Mouse (Mus musculus): ENCODE measurements around the gene H2-Q10. TPM values are rescaled to one million over a fixed set of nuclear protein-coding genes. Genes with fewer than 3 reads are reported as not detected.

Gene H2-Q10
- polyA plus RNA-seq, 1 experiment from 2014 or later, result 1.2 TPM

Other genes with a start within 250 kb of the H2-Q10 start
- gene Gm16181, start 249.3 kb upstream of the H2-Q10 start, polyA plus RNA-seq (2015; fragmentation: Nextera tagmentation; extraction: Ambion mirVana), result 0.41 and 0.77 TPM in 2 replicates
- gene Atp6v1g2, start 236.4 kb upstream of the H2-Q10 start, polyA plus RNA-seq (2015; fragmentation: Nextera tagmentation; extraction: Ambion mirVana), result 3.7 and 3.8 TPM in 2 replicates
- 11.2 and 11.8 TPM in 2 replicates for gene Nfkbil1, start 234.3 kb upstream of the H2-Q10 start, polyA plus RNA-seq (2015; fragmentation: Nextera tagmentation; extraction: Ambion mirVana)
- 401 and 418 TPM in 2 replicates for gene Ddx39b, start 228.3 kb upstream of the H2-Q10 start, polyA plus RNA-seq (2015; fragmentation: Nextera tagmentation; extraction: Ambion mirVana)
- 84.7 and 93.0 TPM in 2 replicates for gene H2-D1, start 207.4 kb upstream of the H2-Q10 start, polyA plus RNA-seq (2015; fragmentation: Nextera tagmentation; extraction: Ambion mirVana)
- not detected in 2 replicates for gene H2-Q1, start 149.7 kb upstream of the H2-Q10 start, polyA plus RNA-seq (2015; fragmentation: Nextera tagmentation; extraction: Ambion mirVana)
- 0.20 and 0.29 TPM in 2 replicates for gene H2-Q2, start 127.8 kb upstream of the H2-Q10 start, polyA plus RNA-seq (2015; fragmentation: Nextera tagmentation; extraction: Ambion mirVana)
- 3.2 and 4.3 TPM in 2 replicates for gene H2-Q4, start 90.5 kb upstream of the H2-Q10 start, polyA plus RNA-seq (2015; fragmentation: Nextera tagmentation; extraction: Ambion mirVana)
- 0.35 and 0.46 TPM in 2 replicates for gene H2-Q6, start 45.2 kb upstream of the H2-Q10 start, polyA plus RNA-seq (2015; fragmentation: Nextera tagmentation; extraction: Ambion mirVana)
- 3.1 and 3.3 TPM in 2 replicates for gene H2-Q7, start 30.9 kb upstream of the H2-Q10 start, polyA plus RNA-seq (2015; fragmentation: Nextera tagmentation; extraction: Ambion mirVana)
- not detected in 2 replicates for gene Pou5f1, start 35.9 kb downstream of the H2-Q10 start, polyA plus RNA-seq (2015; fragmentation: Nextera tagmentation; extraction: Ambion mirVana)
- 88.0 and 97.6 TPM in 2 replicates for gene Tcf19, start 46.7 kb downstream of the H2-Q10 start, polyA plus RNA-seq (2015; fragmentation: Nextera tagmentation; extraction: Ambion mirVana)
- 18.0 and 18.1 TPM in 2 replicates for gene Cchcr1, start 47.0 kb downstream of the H2-Q10 start, polyA plus RNA-seq (2015; fragmentation: Nextera tagmentation; extraction: Ambion mirVana)
- 1.3 and 1.8 TPM in 2 replicates for gene Psors1c2, start 63.1 kb downstream of the H2-Q10 start, polyA plus RNA-seq (2015; fragmentation: Nextera tagmentation; extraction: Ambion mirVana)
- gene Cdsn, start 82.0 kb downstream of the H2-Q10 start, polyA plus RNA-seq (2015; fragmentation: Nextera tagmentation; extraction: Ambion mirVana), result 2.0 and 4.8 TPM in 2 replicates
- gene 2300002M23Rik, start 97.4 kb downstream of the H2-Q10 start, polyA plus RNA-seq (2015; fragmentation: Nextera tagmentation; extraction: Ambion mirVana), result 5.6 and 6.0 TPM in 2 replicates
- gene Sfta2, start 131.5 kb downstream of the H2-Q10 start, polyA plus RNA-seq (2015; fragmentation: Nextera tagmentation; extraction: Ambion mirVana), result not detected in 2 replicates
- 0.14 and 0.33 TPM in 2 replicates for gene Gm9573, start 156.5 kb downstream of the H2-Q10 start, polyA plus RNA-seq (2015; fragmentation: Nextera tagmentation; extraction: Ambion mirVana)
- gene Mucl3, start 173.6 kb downstream of the H2-Q10 start, polyA plus RNA-seq (2015; fragmentation: Nextera tagmentation; extraction: Ambion mirVana), result 0.09 and 0.10 TPM in 2 replicates
- 14.3 and 14.4 TPM in 2 replicates for gene Vars2, start 197.5 kb downstream of the H2-Q10 start, polyA plus RNA-seq (2015; fragmentation: Nextera tagmentation; extraction: Ambion mirVana)
- 36.2 and 42.2 TPM in 2 replicates for gene Gtf2h4, start 203.7 kb downstream of the H2-Q10 start, polyA plus RNA-seq (2015; fragmentation: Nextera tagmentation; extraction: Ambion mirVana)
- gene Ddr1, start 234.5 kb downstream of the H2-Q10 start, polyA plus RNA-seq (2015; fragmentation: Nextera tagmentation; extraction: Ambion mirVana), result 81.7 and 85.2 TPM in 2 replicates